Mouse (Mus musculus): ENCODE measurements around the gene Natd1. TPM values are rescaled to one million over a fixed set of nuclear protein-coding genes. Genes with fewer than 3 reads are reported as not detected.

The Natd1 gene
- total RNA-seq (2021): 10 to 100 TPM; 30.8 TPM
- long read RNA-seq, experiment 1, full-length matches to known transcripts: 16 of 24 reads
- long read RNA-seq, experiment 1, partial matches to known transcripts: 4 of 24 reads
- long read RNA-seq, experiment 1, other reads (novel, unspliced or antisense): 4 of 24 reads
- long read RNA-seq, experiment 2, full-length matches to known transcripts: 7 of 12 reads
- long read RNA-seq, experiment 2, partial matches to known transcripts: 0 of 12 reads
- long read RNA-seq, experiment 2, other reads (novel, unspliced or antisense): 5 of 12 reads

GRCm38 (mm10) chr11:60914491-60914890 is at the start of gene Natd1:
Gene Natd1 (minus strand): TSS chr11:60914750.
- no peak for DNase-seq (ENCODE audit: low spot score in 2 of 2)

GRCm38 (mm10) chr11:60962709-60963108 is 48.2 kb upstream of the Natd1 start:
- DNase-seq (ENCODE audit: low spot score in 2 of 2): no peak

- no peak for DNase-seq (ENCODE audit: low spot score in 2 of 2)
Measured at GRCm38 (mm10) chr11:60961176-60961575, 46.6 kb upstream of the Natd1 start.

GRCm38 (mm10) chr11:60958948-60959347 is 44.4 kb upstream of the Natd1 start:
- no peak for DNase-seq (ENCODE audit: low spot score in 2 of 2)

- no peak for DNase-seq (ENCODE audit: low spot score in 2 of 2)
Measured at GRCm38 (mm10) chr11:60955621-60956383, 41.3 kb upstream of the Natd1 start.

GRCm38 (mm10) chr11:60954255-60955104 is 39.9 kb upstream of the Natd1 start:
- DNase-seq (ENCODE audit: low spot score in 2 of 2): no peak

GRCm38 (mm10) chr11:60953803-60954202 is 39.3 kb upstream of the Natd1 start:
- DNase-seq (ENCODE audit: low spot score in 2 of 2): peak; percentile 70 to 85

GRCm38 (mm10) chr11:60952986-60953385 is 38.4 kb upstream of the Natd1 start:
- DNase-seq (ENCODE audit: low spot score in 2 of 2): no peak

- no peak for DNase-seq (ENCODE audit: low spot score in 2 of 2)
Measured at GRCm38 (mm10) chr11:60952362-60952761, 37.8 kb upstream of the Natd1 start.

- DNase-seq (ENCODE audit: low spot score in 2 of 2): no peak
Measured at GRCm38 (mm10) chr11:60951896-60952295, 37.3 kb upstream of the Natd1 start.

GRCm38 (mm10) chr11:60945003-60945402 is 30.5 kb upstream of the Natd1 start:
- no peak for DNase-seq (ENCODE audit: low spot score in 2 of 2)

- no peak for DNase-seq (ENCODE audit: low spot score in 2 of 2)
Measured at GRCm38 (mm10) chr11:60942263-60943015, 27.9 kb upstream of the Natd1 start.

- no peak for DNase-seq (ENCODE audit: low spot score in 2 of 2)
Measured at GRCm38 (mm10) chr11:60941370-60941769, 26.8 kb upstream of the Natd1 start.

- no peak for DNase-seq (ENCODE audit: low spot score in 2 of 2)
Measured at GRCm38 (mm10) chr11:60940501-60940900, 26.0 kb upstream of the Natd1 start.

- no peak for DNase-seq (ENCODE audit: low spot score in 2 of 2)
Measured at GRCm38 (mm10) chr11:60939487-60939886, 24.9 kb upstream of the Natd1 start.

- DNase-seq (ENCODE audit: low spot score in 2 of 2): no peak
Measured at GRCm38 (mm10) chr11:60937611-60938010, 23.1 kb upstream of the Natd1 start.

- DNase-seq (ENCODE audit: low spot score in 2 of 2): no peak
Measured at GRCm38 (mm10) chr11:60935975-60936373, 21.4 kb upstream of the Natd1 start.

GRCm38 (mm10) chr11:60935326-60935974 is 20.9 kb upstream of the Natd1 start:
- peak; percentile 21 to 66 for DNase-seq (ENCODE audit: low spot score in 2 of 2)

GRCm38 (mm10) chr11:60934795-60935194 is 20.2 kb upstream of the Natd1 start:
- DNase-seq (ENCODE audit: low spot score in 2 of 2): no peak

- DNase-seq (ENCODE audit: low spot score in 2 of 2): peak in 1 of 2 experiments; percentile 22
Measured at GRCm38 (mm10) chr11:60933178-60933930, 18.8 kb upstream of the Natd1 start.
